Mouse (Mus musculus) thymus, adult 2 months (tissue): ENCODE data around the gene Sertad2.

Experiments used
- CTCF ChIP-seq: fragments of 200-500 bp; IDR thresholded peaks from 2 replicates; pipeline ENCODE4 v1.5.1; 2012; ENCODE audit warnings: mild to moderate bottlenecking, control low read depth, low read length, moderate library complexity, borderline replicate concordance; ENCODE audit not compliant: control insufficient read depth, poor library complexity, insufficient read depth; ENCODE audit errors: extremely low read depth
- POLR2A ChIP-seq: fragments of 200-500 bp; IDR thresholded peaks from 2 replicates; pipeline ENCODE4 v1.6.1; 2012; ENCODE audit warnings: mild to moderate bottlenecking, low read length, control low read depth, moderate library complexity; ENCODE audit not compliant: control insufficient read depth, poor library complexity, insufficient read depth; ENCODE audit errors: extremely low read depth

DNA sequence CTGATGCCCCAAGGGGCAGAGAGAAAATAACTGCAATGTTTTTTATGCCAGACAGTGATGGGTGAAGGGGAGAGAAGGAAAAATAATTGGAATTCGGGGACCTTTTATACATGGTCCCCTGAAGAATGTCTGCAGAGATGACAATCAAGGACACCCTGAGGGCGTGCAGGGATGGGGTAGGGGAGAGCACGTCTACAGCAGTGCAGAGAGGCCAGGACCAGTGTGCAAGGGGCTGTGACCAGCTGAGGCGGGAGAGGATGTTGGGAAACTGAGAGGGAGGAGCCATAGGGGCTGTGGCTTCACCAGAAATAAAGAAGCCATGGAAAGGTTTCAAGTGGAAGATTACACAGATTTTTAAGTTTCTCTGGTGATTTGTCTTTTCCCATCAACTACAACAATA is 20.3 kb upstream of the Sertad2 start:
- no peak for TF ChIP-seq CTCF
- no peak for TF ChIP-seq POLR2A
